ENCODE assay signal across 8 mouse cellular contexts in the genomic region with DNA sequence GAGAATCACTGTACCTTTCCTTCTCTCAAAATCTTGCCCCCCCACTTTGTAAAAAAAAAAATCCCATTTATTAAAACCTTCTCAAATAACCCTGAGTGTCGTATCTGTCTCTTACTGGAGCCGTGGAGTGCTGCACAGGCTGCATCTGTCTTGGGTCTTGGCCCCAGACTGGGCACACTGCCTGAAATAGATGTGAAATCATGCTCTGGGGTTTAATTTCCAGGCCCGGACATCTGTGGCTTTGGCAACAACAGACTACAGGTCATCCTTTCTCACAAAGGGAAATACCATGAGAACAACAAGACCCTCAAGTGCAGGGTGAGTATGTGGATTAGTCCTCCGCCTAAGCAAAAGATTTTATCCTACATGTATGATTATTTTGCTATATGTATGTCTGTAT. TPM values are rescaled to one million over a fixed set of nuclear protein-coding genes. Genes with fewer than 3 reads are reported as not detected.
DNase-seq lines count a peak whose midpoint lies in the region; ATAC-seq and TF ChIP-seq lines count a peak whose summit lies in the region.
"Had no signal": no experiment of that assay in that cellular context is flagged by ENCODE, and none has a peak within 500 bp of the region (broad histone marks: within the 10 kb centered on the region; RNA-seq: fewer than 3 reads in every experiment).

No protein-coding gene starts in this region.

- no peak overlapping the region for H3K9ac ChIP-seq in midbrain, embryonic 14.5 days (replicated peaks; ENCODE audit: low read length)
- H3K9ac ChIP-seq in heart, embryonic 12.5 days = no peak overlapping the region
- H3K9ac ChIP-seq in midbrain, embryonic 13.5 days (replicated peaks) = no peak overlapping the region
- H3K9ac ChIP-seq: liver, embryonic 13.5 days had no signal

- intact Hi-C loops in left cerebral cortex, adult 2 months (cut with DNase I) = no loop called here

- H3K4me2 ChIP-seq in midbrain, embryonic 14.5 days (ENCODE audit: low read length) = no peak overlapping the region
- no peak overlapping the region for H3K4me2 ChIP-seq in heart, embryonic 12.5 days
- no peak overlapping the region for H3K4me2 ChIP-seq in midbrain, embryonic 13.5 days (replicated peaks)
- H3K4me2 ChIP-seq: liver, embryonic 13.5 days had no signal

- WGBS in midbrain, embryonic 14.5 days = 81% methylated on average over 4 of the region's 4 CpGs
- WGBS in midbrain, embryonic 10.5 days = 80% methylated on average over 4 of the region's 4 CpGs
- 56% methylated on average over 4 of the region's 4 CpGs for WGBS in heart, embryonic 12.5 days
- WGBS in midbrain, embryonic 13.5 days = 79% methylated on average over 4 of the region's 4 CpGs

- DNase-seq in midbrain, embryonic 14.5 days = peak; percentile 44
- DNase-seq in midbrain, embryonic 10.5 days (ENCODE audit: low spot score) = no peak
- DNase-seq in cerebellum, postnatal 14 days = peak; percentile 66 to 72
- DNase-seq in skeletal muscle tissue, adult 2 months (ENCODE audit: low read depth, low spot score) = peak; percentile 92
- DNase-seq in left cerebral cortex, adult 2 months (ENCODE audit: extremely low spot score in 1 of 2, low spot score in 2 of 2) = no peak
- DNase-seq: liver, embryonic 13.5 days had no signal

- no peak for ATAC-seq in midbrain, embryonic 14.5 days (ENCODE audit: low FRiP score, low TSS enrichment)
- no peak for ATAC-seq in heart, embryonic 12.5 days (ENCODE audit: insufficient number of reproducible peaks, low FRiP score)
- ATAC-seq in midbrain, embryonic 13.5 days = no peak

- H3K9me3 ChIP-seq in midbrain, embryonic 14.5 days (ENCODE audit: control insufficient read depth, low read length) = no peaks in the 10 kb centered on the region
- no peaks in the 10 kb centered on the region for H3K9me3 ChIP-seq in midbrain, embryonic 10.5 days (replicated peaks)
- H3K9me3 ChIP-seq in heart, embryonic 12.5 days (replicated peaks) = no peaks in the 10 kb centered on the region
- no peaks in the 10 kb centered on the region for H3K9me3 ChIP-seq in midbrain, embryonic 13.5 days
- H3K9me3 ChIP-seq: liver, embryonic 13.5 days had no signal

- H3K4me3 ChIP-seq in midbrain, embryonic 14.5 days (replicated peaks; ENCODE audit: low read depth, low read length) = no peak overlapping the region
- no peak overlapping the region for H3K4me3 ChIP-seq in midbrain, embryonic 10.5 days
- no peak overlapping the region for H3K4me3 ChIP-seq in heart, embryonic 12.5 days
- no peak overlapping the region for H3K4me3 ChIP-seq in left cerebral cortex, adult 2 months
- no peak overlapping the region for H3K4me3 ChIP-seq in midbrain, embryonic 13.5 days (replicated peaks)
- H3K4me3 ChIP-seq: liver, embryonic 13.5 days had no signal

- H3K27me3 ChIP-seq in midbrain, embryonic 14.5 days (ENCODE audit: control insufficient read depth, insufficient read depth, low read length) = no peaks in the 10 kb centered on the region
- no peaks in the 10 kb centered on the region for H3K27me3 ChIP-seq in midbrain, embryonic 10.5 days (ENCODE audit: low read depth, poor library complexity, severe bottlenecking)
- no peaks in the 10 kb centered on the region for H3K27me3 ChIP-seq in heart, embryonic 12.5 days (replicated peaks)
- no peaks in the 10 kb centered on the region for H3K27me3 ChIP-seq in midbrain, embryonic 13.5 days
- H3K27me3 ChIP-seq: liver, embryonic 13.5 days had no signal

- H3K4me1 ChIP-seq in midbrain, embryonic 14.5 days (ENCODE audit: control insufficient read depth, insufficient read depth, low read length) = 0 out of 2 replicates have a peak, but pooled peaks cover under 1% of the 10 kb centered on the region
- peaks cover 9% of the 10 kb centered on the region; the same call in 1 of the 2 replicates for H3K4me1 ChIP-seq in midbrain, embryonic 10.5 days
- peaks cover 16% of the 10 kb centered on the region; the same call in 1 of the 2 replicates for H3K4me1 ChIP-seq in heart, embryonic 12.5 days (replicated peaks)
- H3K4me1 ChIP-seq in midbrain, embryonic 13.5 days (replicated peaks) = peaks cover 3% of the 10 kb centered on the region
- H3K4me1 ChIP-seq: liver, embryonic 13.5 days had no signal

- H3K36me3 ChIP-seq in midbrain, embryonic 14.5 days (ENCODE audit: control insufficient read depth, insufficient read depth, low read length) = no peaks in the 10 kb centered on the region
- no peaks in the 10 kb centered on the region for H3K36me3 ChIP-seq in midbrain, embryonic 10.5 days
- H3K36me3 ChIP-seq in heart, embryonic 12.5 days = no peaks in the 10 kb centered on the region
- H3K36me3 ChIP-seq in midbrain, embryonic 13.5 days = no peaks in the 10 kb centered on the region
- H3K36me3 ChIP-seq: liver, embryonic 13.5 days had no signal

- no peak for TF ChIP-seq CTCF in left cerebral cortex, adult 2 months (IDR thresholded peaks at IDR 0.05)

- no peak overlapping the region for H3K27ac ChIP-seq in midbrain, embryonic 14.5 days (replicated peaks; ENCODE audit: low read depth, low read length)
- H3K27ac ChIP-seq in midbrain, embryonic 10.5 days (replicated peaks) = no peak overlapping the region
- 0 out of 2 replicates have a peak overlapping the region, but pooled peaks have one; percentile 16 for H3K27ac ChIP-seq in heart, embryonic 12.5 days (ENCODE audit: poor library complexity, severe bottlenecking)
- H3K27ac ChIP-seq in left cerebral cortex, adult 2 months = no peak overlapping the region
- H3K27ac ChIP-seq in midbrain, embryonic 13.5 days = no peak overlapping the region
- H3K27ac ChIP-seq: liver, embryonic 13.5 days had no signal

RNA-seq across cellular contexts. Expression of gene Calr4, which starts 7.6 kb away (rescaled TPM):
- 0.57 and 0.80 TPM in 2 replicates for polyA plus RNA-seq in midbrain, embryonic 14.5 days (2014; fragmentation: Nextera tagmentation; extraction: Ambion mirVana)
- polyA plus RNA-seq in midbrain, embryonic 10.5 days (2016; fragmentation: Nextera tagmentation; extraction: Ambion mirVana) = 0.07 and 0.27 TPM in 2 replicates
- polyA plus RNA-seq in heart, embryonic 12.5 days (2016; fragmentation: Nextera tagmentation; extraction: Ambion mirVana) = 0.60 and 0.61 TPM in 2 replicates
- under 1 TPM; 0.25 to 0.56 TPM for total RNA-seq in left cerebral cortex, adult 2 months (2021)
- polyA plus RNA-seq in midbrain, embryonic 13.5 days (2015; fragmentation: Nextera tagmentation; extraction: Ambion mirVana) = 0.61 and 0.69 TPM in 2 replicates
- polyA plus RNA-seq: liver, embryonic 13.5 days had no signal

RNA-seq across cellular contexts. Expression of gene Eps15, which starts 38.1 kb away (rescaled TPM):
- 48.6 and 77.5 TPM in 2 replicates for polyA plus RNA-seq in midbrain, embryonic 14.5 days (2014; fragmentation: Nextera tagmentation; extraction: Ambion mirVana)
- polyA plus RNA-seq in midbrain, embryonic 10.5 days (2016; fragmentation: Nextera tagmentation; extraction: Ambion mirVana) = 34.1 and 42.4 TPM in 2 replicates
- polyA plus RNA-seq in heart, embryonic 12.5 days (2016; fragmentation: Nextera tagmentation; extraction: Ambion mirVana) = 41.6 and 44.4 TPM in 2 replicates
- total RNA-seq in left cerebral cortex, adult 2 months (2021) = 100 to 1,000 TPM; 180 to 186 TPM
- polyA plus RNA-seq in midbrain, embryonic 13.5 days (2015; fragmentation: Nextera tagmentation; extraction: Ambion mirVana) = 53.8 and 59.3 TPM in 2 replicates

RNA-seq across cellular contexts. Expression of gene Osbpl9, which starts 39.9 kb away (rescaled TPM):
- 61.9 and 81.1 TPM in 2 replicates for polyA plus RNA-seq in midbrain, embryonic 14.5 days (2014; fragmentation: Nextera tagmentation; extraction: Ambion mirVana)
- 58.3 and 65.6 TPM in 2 replicates for polyA plus RNA-seq in midbrain, embryonic 10.5 days (2016; fragmentation: Nextera tagmentation; extraction: Ambion mirVana)
- polyA plus RNA-seq in heart, embryonic 12.5 days (2016; fragmentation: Nextera tagmentation; extraction: Ambion mirVana) = 48.3 and 53.0 TPM in 2 replicates
- 10 to 100 TPM; 56.5 to 58.3 TPM for total RNA-seq in left cerebral cortex, adult 2 months (2021)
- 80.0 and 83.8 TPM in 2 replicates for polyA plus RNA-seq in midbrain, embryonic 13.5 days (2015; fragmentation: Nextera tagmentation; extraction: Ambion mirVana)

Comparison
In these comparisons a context has a peak if more than half of its experiments do, and no peak if none do; other contexts are left out.
1. DNase-seq: peak in midbrain, embryonic 14.5 days (single experiment), cerebellum, postnatal 14 days (2 of 2) and skeletal muscle tissue, adult 2 months (single experiment); none in midbrain, embryonic 10.5 days (single experiment) and left cerebral cortex, adult 2 months (0 of 2).